Mouse (Mus musculus) monocyte, adult 59 days (primary cell): Measurements from ENCODE around the gene Gpalpp1. TPM values are rescaled to one million over a fixed set of nuclear protein-coding genes. Genes with fewer than 3 reads are reported as not detected.

ENCODE experiments used
- total RNA-seq, 2 experiments: library from RNA; stranded (reverse); gene quantifications; one replicate each; pipeline ENCODE4 v1.2.4; 2023

Gpalpp1 gene
- 10 to 100 TPM; 18.3 to 20.9 TPM for total RNA-seq

DNA sequence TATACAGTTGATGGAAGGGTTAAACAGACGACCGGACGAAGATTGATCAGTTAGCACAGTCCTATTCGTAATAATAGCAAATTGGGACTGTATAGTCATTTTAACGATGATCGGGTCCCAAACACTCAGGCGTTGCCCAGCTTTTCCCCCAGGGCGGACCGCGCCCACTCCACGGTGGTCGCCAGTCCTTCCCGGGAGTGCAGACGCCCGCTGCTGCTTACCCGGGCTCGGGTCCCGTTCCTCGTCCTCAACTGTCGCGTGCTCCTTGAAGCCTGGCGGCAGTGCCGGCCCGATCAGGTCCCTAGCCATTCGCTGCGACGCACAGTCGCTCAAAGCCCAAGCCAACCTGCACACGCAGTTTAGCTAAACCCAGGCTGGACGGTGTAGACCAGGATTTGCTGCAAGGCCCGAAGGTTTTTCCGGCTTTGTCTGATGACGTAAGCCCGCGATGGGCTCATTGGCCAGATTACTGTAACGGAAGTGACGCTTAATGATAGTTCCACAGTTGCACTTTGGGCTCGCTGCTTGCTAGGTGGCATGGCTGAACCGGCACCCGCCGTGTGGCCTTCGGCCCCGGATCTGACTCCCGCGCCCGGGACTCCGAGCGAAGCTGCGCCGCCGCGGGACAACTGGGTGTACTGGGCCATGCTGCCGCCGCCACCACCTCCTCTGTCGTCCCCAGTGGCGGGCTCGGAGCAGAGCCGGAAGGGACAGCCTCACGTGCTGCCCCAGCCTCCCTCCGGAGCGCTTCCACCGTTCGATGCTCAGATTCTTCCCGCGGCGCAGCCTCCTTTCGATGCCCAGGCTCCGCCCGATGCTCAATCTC lies at the start of gene Gpalpp1, which contains the start of gene Nufip1:
Gpalpp1 (minus strand) TSS at position 365 of the 826 bp plus-strand sequence.
Nufip1 (plus strand) TSS at position 496 of the 826 bp plus-strand sequence.

Other genes starting within 250 kb of the Gpalpp1 start
- not detected for gene Kctd4, start 155.8 kb downstream of the Gpalpp1 start, total RNA-seq
- 10 to 100 TPM; 19.8 to 22.4 TPM for gene Gtf2f2, start 99.9 kb downstream of the Gpalpp1 start, total RNA-seq
- 10 to 100 TPM; 11.7 to 11.9 TPM for gene Nufip1, start 131 bp upstream of the Gpalpp1 start, total RNA-seq